Mouse (Mus musculus): ENCODE measurements around the gene Tmem163.

- TF ChIP-seq CTCF (IDR thresholded peaks at IDR 0.05; ENCODE audit: extremely low read depth, insufficient read depth, low read length) (no peak), POLR2A (IDR thresholded peaks at IDR 0.05; ENCODE audit: extremely low read depth, insufficient read depth, low read length) (no peak)
These were observed 49.7 kb upstream of the Tmem163 start, which contains the start of gene Acmsd for GRCm38 (mm10) chr1:127729096-127729495.
